Mouse (Mus musculus): ENCODE data around the gene Zzef1. TPM values are rescaled to one million over a fixed set of nuclear protein-coding genes. Genes with fewer than 3 reads are reported as not detected.
A peak's percentile ranks its signal among the peaks of the same experiment; 100 is the strongest.
"Not testable (repeated sequence)": the region's sequence is repeated elsewhere in the genome, so short reads cannot be mapped to it uniquely, and the experiment has no call there.

Zzef1 gene
- polyA plus RNA-seq, 1 experiment from 2014 or later: 10.5 TPM

DNA sequence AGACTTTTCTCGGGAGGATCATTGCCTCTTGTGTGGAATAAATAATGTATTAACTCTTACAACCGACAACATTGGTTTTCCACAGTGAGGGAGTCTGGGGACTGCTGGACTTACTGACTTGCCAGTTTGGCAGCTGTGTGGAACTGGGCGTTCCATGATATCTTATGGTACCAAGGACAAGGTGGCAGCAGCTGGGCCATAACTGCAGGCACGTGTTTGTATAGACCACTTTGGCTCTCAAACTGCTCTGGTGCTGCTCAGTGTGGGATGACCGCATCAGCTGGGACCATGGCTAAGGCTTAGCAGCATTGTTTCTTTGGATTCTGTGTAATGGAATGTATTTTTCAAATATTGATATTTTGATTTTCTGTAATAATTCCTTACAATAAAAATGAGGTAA, 25.2 kb upstream of the Zzef1 start:
- Histone ChIP-seq H3K9me3 (ENCODE audit: control insufficient read depth, low read length) (no peaks in the 10 kb centered on the region), H3K27me3 (ENCODE audit: control insufficient read depth, insufficient read depth, low read length) (no peaks in the 10 kb centered on the region), H3K4me2 (replicated peaks; ENCODE audit: low read depth, low read length) (no peak overlapping the region), H3K4me3 (ENCODE audit: low read length) (no peak overlapping the region), H3K36me3 (ENCODE audit: control insufficient read depth, insufficient read depth, low read length) (peaks cover 30% of the 10 kb centered on the region; the same call in 1 of the 2 replicates), H3K27ac (ENCODE audit: low read depth, low read length) (no peak overlapping the region), H3K9ac (ENCODE audit: low read depth, low read length) (no peak overlapping the region), H3K4me1 (ENCODE audit: control insufficient read depth, insufficient read depth, low read length) (no peaks in the 10 kb centered on the region)
- no peak for ATAC-seq (ENCODE audit: low FRiP score, low TSS enrichment)
- WGBS: 85% methylated on average over 5 of the region's 5 CpGs

DNA sequence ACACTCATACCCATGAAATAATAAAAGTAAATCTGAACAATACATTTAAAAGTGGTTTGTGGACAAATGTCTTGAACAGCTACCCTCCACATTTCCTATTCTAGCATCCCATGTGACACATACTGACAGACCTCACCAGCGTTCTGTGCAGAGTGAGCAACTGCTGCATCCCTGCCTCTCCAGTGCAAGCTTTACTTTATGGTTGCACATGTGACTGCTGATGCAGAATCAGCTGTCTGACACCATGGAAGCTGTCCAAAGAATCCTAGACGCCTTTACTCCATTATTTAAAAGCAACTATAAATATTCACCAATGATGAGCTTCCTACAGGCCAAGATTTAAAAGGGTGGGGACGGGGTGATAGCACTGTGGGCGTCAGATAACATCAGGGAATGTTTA, 24.6 kb upstream of the Zzef1 start:
- Histone ChIP-seq H3K9me3 (ENCODE audit: control insufficient read depth, low read length) (no peaks in the 10 kb centered on the region), H3K4me1 (ENCODE audit: control insufficient read depth, insufficient read depth, low read length) (no peaks in the 10 kb centered on the region), H3K4me2 (replicated peaks; ENCODE audit: low read depth, low read length) (no peak overlapping the region), H3K36me3 (ENCODE audit: control insufficient read depth, insufficient read depth, low read length) (peaks cover 30% of the 10 kb centered on the region; the same call in 1 of the 2 replicates), H3K4me3 (ENCODE audit: low read length) (no peak overlapping the region), H3K9ac (ENCODE audit: low read depth, low read length) (no peak overlapping the region), H3K27ac (ENCODE audit: low read depth, low read length) (no peak overlapping the region), H3K27me3 (ENCODE audit: control insufficient read depth, insufficient read depth, low read length) (no peaks in the 10 kb centered on the region)
- ATAC-seq (ENCODE audit: low FRiP score, low TSS enrichment): no peak
- 69% methylated on average over 4 of the region's 4 CpGs for WGBS

DNA sequence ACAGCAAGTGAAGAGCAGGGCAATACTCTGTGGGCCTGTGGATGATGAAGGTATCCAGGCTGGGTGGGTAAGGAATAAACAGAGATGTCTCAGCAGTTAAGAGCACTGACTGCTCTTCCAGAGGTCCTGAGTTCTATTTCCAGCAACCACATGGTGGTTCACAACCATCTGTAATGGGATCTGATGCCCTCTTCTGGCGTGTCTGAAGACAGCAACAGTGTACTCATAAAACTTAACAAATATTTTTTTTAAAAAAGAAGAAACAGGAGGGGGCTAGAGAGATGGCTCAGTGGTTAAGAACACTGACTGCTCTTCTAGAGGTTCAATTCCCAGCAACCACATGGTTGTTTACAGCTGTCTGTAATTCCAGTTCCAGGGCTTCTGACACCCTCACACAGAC, 23.4 kb upstream of the Zzef1 start:
- H3K36me3 ChIP-seq (ENCODE audit: control insufficient read depth, insufficient read depth, low read length): peaks cover 24% of the 10 kb centered on the region; the same call in 1 of the 2 replicates
- ATAC-seq (ENCODE audit: low FRiP score, low TSS enrichment); H3K27ac ChIP-seq (ENCODE audit: low read depth, low read length); H3K27me3 ChIP-seq (ENCODE audit: control insufficient read depth, insufficient read depth, low read length); H3K4me2 ChIP-seq (replicated peaks; ENCODE audit: low read depth, low read length); H3K4me1 ChIP-seq (ENCODE audit: control insufficient read depth, insufficient read depth, low read length); H3K9me3 ChIP-seq (ENCODE audit: control insufficient read depth, low read length); H3K4me3 ChIP-seq (ENCODE audit: low read length); H3K9ac ChIP-seq (ENCODE audit: low read depth, low read length): not testable (repeated sequence)
- 23% methylated on average over 1 of the region's 1 CpGs for WGBS

DNA sequence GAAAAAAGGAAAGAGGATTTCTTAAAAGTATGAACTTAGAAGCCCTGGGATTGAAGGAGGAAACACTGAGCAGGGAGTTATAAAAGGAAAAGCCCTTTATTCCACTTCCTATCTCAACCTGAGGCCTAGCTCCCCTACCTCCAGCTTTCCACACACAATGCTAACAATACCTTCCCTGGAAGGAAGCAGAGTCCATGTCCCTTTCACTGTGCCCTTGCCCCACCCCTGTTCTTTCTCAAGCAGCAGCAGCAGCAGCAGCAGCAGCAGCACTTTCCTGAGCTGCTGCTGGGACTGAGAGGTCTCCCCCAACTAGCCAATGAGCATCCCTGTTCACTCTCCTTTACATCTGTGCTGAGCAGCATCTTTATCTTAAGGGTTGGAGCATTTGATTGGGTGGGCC, 17.1 kb upstream of the Zzef1 start:
- no peaks in the 10 kb centered on the region for H3K4me1 ChIP-seq (ENCODE audit: control insufficient read depth, insufficient read depth, low read length)
- H3K9me3 ChIP-seq (ENCODE audit: control insufficient read depth, low read length): no peaks in the 10 kb centered on the region
- H3K27ac ChIP-seq (ENCODE audit: low read depth, low read length): no peak overlapping the region
- ATAC-seq (ENCODE audit: low FRiP score, low TSS enrichment): no peak
- no peaks in the 10 kb centered on the region for H3K36me3 ChIP-seq (ENCODE audit: control insufficient read depth, insufficient read depth, low read length)
- H3K27me3 ChIP-seq (ENCODE audit: control insufficient read depth, insufficient read depth, low read length): no peaks in the 10 kb centered on the region
- no peak overlapping the region for H3K9ac ChIP-seq (ENCODE audit: low read depth, low read length)
- H3K4me2 ChIP-seq (replicated peaks; ENCODE audit: low read depth, low read length): no peak overlapping the region
- no peak overlapping the region for H3K4me3 ChIP-seq (ENCODE audit: low read length)

DNA sequence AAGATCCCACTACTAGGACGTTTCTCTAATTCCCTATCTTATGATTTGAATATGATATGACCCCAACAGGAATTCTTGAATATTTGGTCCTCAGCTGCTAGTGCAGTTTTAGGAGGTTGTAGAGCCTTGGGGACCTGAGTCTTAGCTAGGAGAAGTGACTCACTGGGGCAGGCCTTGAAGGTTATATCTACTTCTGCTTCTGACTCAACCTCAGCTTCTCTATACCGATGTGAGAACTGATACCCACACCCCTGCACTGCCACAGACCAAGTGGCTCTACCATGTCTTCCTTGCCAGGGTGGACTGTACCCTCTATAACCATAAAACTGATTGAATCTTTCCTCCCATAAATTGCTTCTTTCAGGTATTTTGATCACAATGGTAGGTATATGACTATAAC, 13.9 kb upstream of the Zzef1 start:
- no peak overlapping the region for H3K9ac ChIP-seq (ENCODE audit: low read depth, low read length)
- no peak overlapping the region for H3K4me3 ChIP-seq (ENCODE audit: low read length)
- H3K27ac ChIP-seq (ENCODE audit: low read depth, low read length): no peak overlapping the region
- 78% methylated on average over 2 of the region's 2 CpGs for WGBS
- no peaks in the 10 kb centered on the region for H3K27me3 ChIP-seq (ENCODE audit: control insufficient read depth, insufficient read depth, low read length)
- ATAC-seq (ENCODE audit: low FRiP score, low TSS enrichment): no peak
- H3K9me3 ChIP-seq (ENCODE audit: control insufficient read depth, low read length): no peaks in the 10 kb centered on the region
- H3K36me3 ChIP-seq (ENCODE audit: control insufficient read depth, insufficient read depth, low read length): no peaks in the 10 kb centered on the region
- H3K4me1 ChIP-seq (ENCODE audit: control insufficient read depth, insufficient read depth, low read length): no peaks in the 10 kb centered on the region
- H3K4me2 ChIP-seq (replicated peaks; ENCODE audit: low read depth, low read length): no peak overlapping the region

DNA sequence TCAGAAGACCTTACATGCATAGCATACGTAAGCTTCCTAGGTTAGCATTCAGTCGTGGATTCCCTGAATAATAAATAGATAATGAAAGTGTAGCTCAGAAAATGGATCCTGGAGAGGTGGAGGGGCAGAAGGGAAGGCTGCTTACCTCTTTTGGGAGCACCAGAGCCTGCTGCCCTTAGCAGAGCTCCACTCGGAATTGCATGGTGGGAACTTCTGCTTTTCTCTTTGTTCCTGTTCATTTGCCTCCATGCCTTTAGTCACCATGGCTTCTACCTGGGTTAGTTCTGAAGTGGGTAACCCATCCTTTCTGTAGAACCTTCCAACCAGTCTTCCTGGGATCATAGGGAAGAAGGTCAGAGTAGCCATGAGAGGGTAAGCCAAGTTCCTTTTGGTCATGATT, 13.5 kb upstream of the Zzef1 start:
- no peak for ATAC-seq (ENCODE audit: low FRiP score, low TSS enrichment)
- H3K27me3 ChIP-seq (ENCODE audit: control insufficient read depth, insufficient read depth, low read length): no peaks in the 10 kb centered on the region
- H3K4me1 ChIP-seq (ENCODE audit: control insufficient read depth, insufficient read depth, low read length): no peaks in the 10 kb centered on the region
- whole genome bisulfite sequencing: 87% methylated on average over 3 of the region's 3 CpGs
- H3K36me3 ChIP-seq (ENCODE audit: control insufficient read depth, insufficient read depth, low read length): no peaks in the 10 kb centered on the region
- no peak overlapping the region for H3K27ac ChIP-seq (ENCODE audit: low read depth, low read length)
- no peaks in the 10 kb centered on the region for H3K9me3 ChIP-seq (ENCODE audit: control insufficient read depth, low read length)
- no peak overlapping the region for H3K4me2 ChIP-seq (replicated peaks; ENCODE audit: low read depth, low read length)
- H3K9ac ChIP-seq (ENCODE audit: low read depth, low read length): no peak overlapping the region
- H3K4me3 ChIP-seq (ENCODE audit: low read length): no peak overlapping the region

DNA sequence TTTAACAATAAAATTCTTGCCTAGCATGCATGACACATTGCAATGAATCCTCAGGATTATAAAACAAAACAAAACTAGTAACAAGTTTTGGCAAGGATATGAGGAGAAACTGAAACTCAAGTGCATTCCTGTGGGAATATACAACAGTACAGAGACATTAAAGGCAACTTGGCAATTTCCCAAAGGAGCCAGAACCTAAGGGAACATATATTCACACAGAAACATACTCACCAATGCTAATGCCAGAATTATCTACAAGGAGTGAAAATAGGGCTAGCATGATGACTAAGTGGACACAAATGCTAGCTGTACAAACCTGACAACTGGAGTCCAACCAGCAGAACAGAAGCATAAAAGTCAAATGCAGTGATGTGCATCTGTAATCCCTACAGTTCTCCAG, 4.0 kb upstream of the Zzef1 start:
- H3K4me2 ChIP-seq (replicated peaks; ENCODE audit: low read depth, low read length): no peak overlapping the region
- ATAC-seq (ENCODE audit: low FRiP score, low TSS enrichment): no peak

DNA sequence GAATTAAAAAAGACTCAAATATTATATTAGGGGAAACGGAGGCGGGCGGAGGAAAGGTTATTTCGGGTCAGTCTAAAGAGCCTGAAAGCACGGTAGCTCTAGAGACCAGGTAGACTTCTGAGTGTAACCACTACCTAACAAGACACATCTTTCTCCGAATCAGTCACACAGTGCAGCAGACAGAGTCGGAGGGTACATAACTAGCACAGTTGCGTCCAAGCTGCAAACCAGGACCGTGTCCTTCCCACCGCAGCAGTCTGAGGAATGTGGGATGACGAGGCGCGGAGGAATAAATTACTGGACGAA, 924 bp upstream of the Zzef1 start:
- Histone ChIP-seq H3K4me2 (replicated peaks; ENCODE audit: low read depth, low read length) (peak overlapping the region; percentile 89), H3K4me1 (ENCODE audit: control insufficient read depth, insufficient read depth, low read length) (no peaks in the 10 kb centered on the region; the same call in 1 of the 2 replicates), H3K9ac (ENCODE audit: low read depth, low read length) (peak overlapping the region; percentile 93), H3K36me3 (ENCODE audit: control insufficient read depth, insufficient read depth, low read length) (no peaks in the 10 kb centered on the region), H3K9me3 (ENCODE audit: control insufficient read depth, low read length) (no peaks in the 10 kb centered on the region), H3K27me3 (ENCODE audit: control insufficient read depth, insufficient read depth, low read length) (no peaks in the 10 kb centered on the region), H3K27ac (ENCODE audit: low read depth, low read length) (peak overlapping the region; percentile 73), H3K4me3 (ENCODE audit: low read length) (peak overlapping the region; percentile 97)
- peak; percentile 41; the same call in 1 of the 2 replicates for ATAC-seq (ENCODE audit: low FRiP score, low TSS enrichment)
- 18% methylated on average over 14 of the region's 14 CpGs for WGBS

More for the DNA sequence above, 4.0 kb upstream of the Zzef1 start:
- Histone ChIP-seq H3K36me3 (ENCODE audit: control insufficient read depth, insufficient read depth, low read length) (no peaks in the 10 kb centered on the region), H3K4me1 (ENCODE audit: control insufficient read depth, insufficient read depth, low read length) (no peaks in the 10 kb centered on the region; the same call in 1 of the 2 replicates), H3K27me3 (ENCODE audit: control insufficient read depth, insufficient read depth, low read length) (no peaks in the 10 kb centered on the region), H3K9me3 (ENCODE audit: control insufficient read depth, low read length) (no peaks in the 10 kb centered on the region), H3K27ac (ENCODE audit: low read depth, low read length) (no peak overlapping the region), H3K4me3 (ENCODE audit: low read length) (no peak overlapping the region), H3K9ac (ENCODE audit: low read depth, low read length) (no peak overlapping the region)

DNA sequence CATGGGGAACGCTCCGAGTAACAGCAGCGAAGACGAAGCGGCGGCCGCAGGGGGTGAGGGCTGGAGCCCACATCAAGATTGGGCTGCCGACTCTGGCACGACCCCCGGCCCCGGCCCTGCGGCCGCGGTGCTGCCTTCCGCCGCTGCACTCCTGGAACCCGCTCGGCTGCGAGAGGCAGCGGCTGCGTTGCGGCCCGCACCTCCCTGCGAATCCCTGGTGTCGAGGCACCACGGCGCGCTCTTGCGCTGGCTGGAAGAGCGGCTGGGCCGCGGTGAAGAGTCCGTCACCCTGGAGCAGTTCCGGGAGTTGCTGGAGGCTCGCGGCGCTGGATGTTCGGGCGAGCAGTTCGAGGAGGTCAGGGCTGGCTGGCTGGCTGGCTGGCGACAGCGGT, 266 bp downstream of the Zzef1 start:
- H3K9ac ChIP-seq (ENCODE audit: low read depth, low read length): peak overlapping the region; percentile 93
- H3K27me3 ChIP-seq (ENCODE audit: control insufficient read depth, insufficient read depth, low read length): no peaks in the 10 kb centered on the region
- H3K9me3 ChIP-seq (ENCODE audit: control insufficient read depth, low read length): no peaks in the 10 kb centered on the region
- 0 out of 2 replicates have a peak overlapping the region, but pooled peaks have one; percentile 24 for H3K27ac ChIP-seq (ENCODE audit: low read depth, low read length)
- WGBS: under 1% methylated on average over 32 of the region's 42 CpGs
- H3K4me3 ChIP-seq (ENCODE audit: low read length): peak overlapping the region; percentile 97
- no peak for ATAC-seq (ENCODE audit: low FRiP score, low TSS enrichment)
- H3K4me2 ChIP-seq (replicated peaks; ENCODE audit: low read depth, low read length): peak overlapping the region; percentile 86
- H3K4me1 ChIP-seq (ENCODE audit: control insufficient read depth, insufficient read depth, low read length): no peaks in the 10 kb centered on the region; the same call in 1 of the 2 replicates
- H3K36me3 ChIP-seq (ENCODE audit: control insufficient read depth, insufficient read depth, low read length): no peaks in the 10 kb centered on the region

Measured in kidney, embryonic 14.5 days (tissue).